Mouse (Mus musculus) ovary, adult 18-20 months (tissue): ENCODE measurements around the gene Asb6.

Source experiments
- DNase-seq: peaks from one replicate; pipeline ENCODE4 v3.0.0; 2022; ENCODE audit warnings: low spot score, mixed read lengths

Gene Asb6

DNA sequence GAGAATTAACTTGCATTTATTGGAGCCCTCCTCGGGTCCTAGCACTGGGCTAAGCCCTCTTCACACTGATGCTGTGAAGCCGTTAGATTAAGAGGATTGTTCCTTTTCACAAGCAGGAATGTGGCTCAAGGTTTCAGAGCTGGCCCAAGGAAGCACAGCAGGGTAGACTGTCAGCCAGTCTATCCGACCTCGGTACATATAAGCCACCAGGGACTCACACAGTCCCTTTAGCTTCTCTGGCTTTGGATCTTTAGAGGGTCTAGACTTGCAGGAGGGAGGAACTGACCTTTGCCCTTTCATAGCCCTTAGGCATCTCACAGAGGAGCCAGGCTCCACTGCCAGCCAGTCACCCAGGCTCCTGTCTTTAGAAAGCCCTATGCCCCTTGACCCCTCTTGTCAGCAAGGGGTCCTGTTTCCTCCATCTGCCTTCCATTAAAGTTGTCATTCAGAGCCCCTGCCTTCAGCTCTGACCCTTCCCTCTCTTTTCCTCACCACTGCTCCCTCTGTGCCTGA lies at the start of gene Asb6:
Gene Asb6, minus strand, starts transcription at position 51 of the 513 bp plus-strand sequence.
- DNase-seq: no peak

DNA sequence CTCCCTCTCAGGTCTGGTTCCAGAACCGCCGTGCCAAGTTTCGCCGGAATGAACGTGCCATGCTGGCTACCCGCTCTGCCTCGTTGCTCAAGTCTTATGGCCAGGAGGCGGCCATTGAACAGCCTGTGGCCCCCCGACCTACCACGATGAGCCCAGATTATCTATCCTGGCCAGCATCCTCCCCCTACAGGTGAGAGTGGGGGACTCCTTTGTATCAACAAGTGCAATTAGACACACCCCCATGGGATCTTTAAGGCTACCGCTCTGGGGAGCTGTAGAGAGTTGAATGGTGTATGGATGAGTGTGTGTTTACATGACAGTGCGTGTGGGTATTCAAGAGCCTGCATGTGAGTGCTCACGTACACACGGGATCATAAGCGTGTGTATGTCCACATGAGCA lies 49.3 kb upstream of the Asb6 start:
- DNase-seq: no peak

DNA sequence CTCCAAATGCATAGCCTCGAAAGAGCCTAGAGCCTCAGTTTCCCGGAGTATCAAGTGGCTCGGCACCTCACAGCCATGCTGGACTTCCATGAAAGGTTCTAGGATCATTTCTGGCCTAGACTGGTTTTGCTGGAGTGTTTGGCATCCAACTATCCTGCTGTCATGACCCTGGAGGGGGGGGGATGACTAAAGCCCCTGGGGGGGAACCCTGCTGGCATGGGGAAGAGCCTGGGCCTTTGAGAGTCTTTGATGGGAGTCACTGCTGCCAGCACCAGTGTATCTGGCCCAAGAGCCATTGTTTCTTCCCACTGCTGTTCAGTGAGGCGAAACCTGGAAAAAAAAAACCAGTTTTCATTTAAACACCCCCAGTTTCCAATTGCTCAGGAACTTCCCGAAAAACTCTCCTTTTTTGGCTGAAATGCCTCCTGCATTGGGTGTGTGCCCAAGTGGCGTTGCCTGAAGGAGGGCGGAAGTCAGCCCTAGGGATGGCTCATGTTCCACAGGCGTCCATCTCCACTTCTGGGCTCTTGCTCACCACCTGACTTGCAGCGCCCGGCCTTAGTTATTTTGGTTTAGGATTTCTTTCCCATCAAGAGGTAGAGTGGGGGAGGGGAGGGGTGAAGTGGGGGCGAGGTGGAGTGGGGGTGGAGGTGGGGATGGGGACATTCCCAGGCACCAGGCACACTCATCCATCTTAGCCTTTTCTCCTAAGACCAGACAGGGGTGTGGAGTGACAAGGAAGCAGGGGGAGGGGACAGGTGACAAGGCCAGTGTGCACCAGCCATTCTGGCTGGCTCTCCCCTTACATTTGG lies 45.7 kb upstream of the Asb6 start:
- DNase-seq: no peak

DNA sequence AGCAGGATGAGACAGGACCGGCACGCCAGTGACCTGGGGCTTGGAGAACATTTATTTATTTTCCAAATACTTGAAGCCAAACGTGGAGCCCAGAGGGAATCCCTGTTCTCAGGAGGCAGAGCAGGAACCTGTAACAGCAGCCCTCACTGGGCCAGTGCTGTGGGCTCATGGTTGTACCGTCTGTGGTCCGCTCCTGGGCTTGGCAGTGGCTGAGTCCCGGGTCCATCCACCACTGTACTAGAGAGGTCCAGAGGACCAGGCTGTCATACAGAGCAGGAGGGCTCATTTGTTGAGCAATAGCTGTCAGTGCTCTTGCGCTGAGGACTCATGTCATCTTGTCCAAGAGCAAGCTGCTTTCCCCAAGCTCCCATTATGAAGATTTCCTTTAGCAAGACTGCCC lies 45.0 kb upstream of the Asb6 start:
- DNase-seq: no peak

DNA sequence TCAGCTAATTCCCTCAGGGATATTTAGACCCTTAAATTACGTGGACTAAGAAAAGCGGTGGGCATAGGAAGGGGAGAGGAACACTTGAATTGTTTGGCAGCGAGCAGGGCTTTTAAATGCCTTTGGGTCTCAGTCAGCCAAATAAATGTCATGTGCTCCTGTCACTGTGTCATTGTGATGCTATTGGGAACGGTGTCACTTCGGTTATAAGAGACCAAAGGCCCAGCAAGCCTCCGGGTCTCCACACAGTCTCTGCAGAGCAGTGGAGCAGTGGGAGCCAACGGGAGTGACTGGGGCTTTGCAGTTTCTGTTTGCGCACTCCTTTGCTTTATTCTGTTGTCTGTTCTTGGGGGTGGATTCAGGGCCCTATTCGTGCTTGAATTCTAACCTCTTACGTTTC lies 44.3 kb upstream of the Asb6 start:
- no peak for DNase-seq

- DNase-seq: no peak
These were observed 42.5 kb upstream of the Asb6 start for GRCm38 (mm10) chr2:30872669-30873068.

GRCm38 (mm10) chr2:30870863-30871262 lies 40.7 kb upstream of the Asb6 start:
- DNase-seq: peak; percentile 52

- no peak for DNase-seq
These were observed 35.3 kb upstream of the Asb6 start for GRCm38 (mm10) chr2:30865426-30865825.

- no peak for DNase-seq
These were observed 34.8 kb upstream of the Asb6 start for GRCm38 (mm10) chr2:30864968-30865381.

DNA sequence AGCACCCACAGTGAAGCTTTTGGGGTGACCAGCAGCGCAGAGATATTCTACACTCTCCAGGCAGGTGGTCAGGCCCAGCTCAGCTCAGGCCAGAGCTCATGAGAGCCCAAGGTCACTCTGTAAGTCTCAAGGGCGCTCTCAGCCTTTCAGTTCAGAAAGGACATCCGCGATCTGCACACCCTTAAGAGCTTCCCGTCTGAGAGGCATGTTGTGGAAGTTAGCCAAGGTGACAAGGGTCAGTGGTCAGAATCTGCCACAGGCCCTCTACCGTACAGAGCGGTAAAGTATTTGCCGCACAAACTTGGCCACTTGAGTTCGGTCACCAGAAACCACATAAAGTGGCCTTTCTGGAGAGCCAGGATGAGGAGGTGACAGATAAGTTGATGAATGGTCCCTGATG lies 33.4 kb upstream of the Asb6 start:
- DNase-seq: no peak

DNA sequence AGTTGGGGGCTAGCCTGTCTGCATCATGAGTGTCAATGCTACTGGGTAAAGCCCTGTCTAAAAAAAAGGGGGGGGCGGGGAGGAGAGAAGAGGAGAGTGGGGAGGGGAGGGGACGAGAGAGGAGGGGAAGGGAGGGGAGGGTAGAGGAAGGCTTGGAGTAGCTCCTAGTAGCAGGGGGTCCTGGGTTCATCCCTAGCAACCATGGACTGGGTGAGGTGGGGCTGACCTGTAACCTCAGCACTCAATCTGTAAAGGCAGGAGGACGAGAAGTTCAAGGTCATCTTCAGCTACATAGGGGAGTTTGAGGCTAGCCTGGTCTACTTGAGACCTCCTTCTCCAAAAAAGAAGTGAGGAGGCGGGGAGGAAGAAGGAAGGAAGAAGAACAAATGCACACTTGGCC lies 31.9 kb upstream of the Asb6 start:
- no peak for DNase-seq

DNA sequence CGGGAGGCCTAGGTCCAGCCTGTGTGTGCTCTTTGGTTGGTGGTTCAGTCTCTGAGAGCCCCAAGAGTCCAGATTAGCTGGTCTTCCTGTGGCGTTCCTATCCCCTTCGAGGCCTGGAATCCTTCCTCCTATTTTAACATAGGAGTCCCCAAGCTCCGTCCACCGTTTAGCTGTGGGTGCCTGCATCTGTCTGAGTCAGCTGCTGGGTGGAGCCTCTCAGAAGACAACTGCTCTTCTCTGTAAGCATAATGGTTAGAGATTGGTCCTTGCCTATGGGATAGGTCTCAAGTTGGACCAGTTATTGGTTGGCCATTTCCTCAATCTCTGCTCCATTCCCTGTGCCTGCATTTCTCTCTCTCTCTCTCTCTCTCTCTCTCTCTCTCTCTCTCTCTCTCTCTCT lies 29.6 kb upstream of the Asb6 start:
- no peak for DNase-seq

DNA sequence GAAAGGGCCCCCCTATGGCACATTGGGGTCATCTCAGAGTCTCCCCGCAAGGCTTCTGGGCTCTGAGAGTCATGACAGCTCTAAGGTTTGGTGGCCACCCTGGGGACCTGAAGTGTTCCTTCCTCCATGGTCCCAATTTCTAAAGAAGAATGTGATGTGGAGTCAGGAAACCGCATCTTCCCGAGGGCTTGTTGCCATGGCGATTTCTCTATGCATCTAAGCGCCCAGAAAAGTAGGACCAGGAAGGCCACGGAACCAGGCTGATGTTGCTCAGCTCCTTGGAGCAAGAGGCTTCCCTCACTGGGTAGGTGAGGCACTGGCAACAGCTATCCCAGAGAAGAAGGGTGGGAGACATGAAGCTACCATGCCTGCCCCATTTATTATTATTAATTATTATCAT lies 26.9 kb upstream of the Asb6 start:
- DNase-seq: no peak

DNA sequence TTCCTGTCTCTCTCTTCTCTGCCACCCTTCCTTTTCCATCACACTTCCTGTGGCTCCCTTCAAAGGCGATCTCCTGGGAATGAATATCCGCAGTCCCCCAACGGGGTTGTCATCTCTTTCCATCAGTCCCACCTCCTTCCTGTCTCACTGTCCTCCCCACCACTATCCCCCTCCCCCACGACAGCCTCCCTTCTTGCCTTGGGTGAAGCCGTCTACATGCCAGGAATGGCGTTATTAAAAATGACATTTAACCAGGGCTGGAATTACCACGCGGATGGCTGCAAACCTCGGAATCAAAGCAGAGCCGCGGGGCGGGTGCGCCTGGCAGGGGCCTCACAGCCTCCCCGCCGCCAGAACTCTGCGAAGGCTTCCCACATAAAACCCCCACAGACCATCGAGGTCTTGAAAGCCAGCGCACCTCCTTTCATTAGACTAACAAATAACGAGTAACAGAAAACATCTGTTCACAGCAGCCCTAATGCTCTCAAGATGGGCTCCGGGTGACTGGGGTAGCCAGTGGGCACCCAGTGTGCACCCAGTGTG lies 22.7 kb upstream of the Asb6 start:
- no peak for DNase-seq

- no peak for DNase-seq
These were observed 20.4 kb upstream of the Asb6 start for GRCm38 (mm10) chr2:30850581-30850980.

DNA sequence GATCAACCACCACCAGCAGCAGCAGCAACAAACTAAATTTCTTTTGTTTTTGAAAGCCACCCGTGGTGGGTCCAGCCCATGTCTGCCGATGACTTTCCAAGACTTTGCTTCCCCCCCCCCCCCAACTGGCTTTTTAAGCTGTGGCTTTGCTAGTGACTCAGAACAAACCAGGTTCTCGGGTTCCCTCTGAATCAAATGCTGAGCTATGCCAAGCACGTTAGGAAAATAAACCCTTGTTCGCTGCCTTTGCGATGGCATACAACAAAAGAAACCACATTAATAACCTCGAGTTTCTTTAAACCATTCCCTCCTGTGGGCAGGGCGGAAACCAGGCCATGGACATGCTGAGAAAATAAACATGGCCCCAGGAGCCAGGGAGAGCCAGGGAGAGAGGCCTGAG lies 18.1 kb upstream of the Asb6 start:
- DNase-seq: no peak

DNA sequence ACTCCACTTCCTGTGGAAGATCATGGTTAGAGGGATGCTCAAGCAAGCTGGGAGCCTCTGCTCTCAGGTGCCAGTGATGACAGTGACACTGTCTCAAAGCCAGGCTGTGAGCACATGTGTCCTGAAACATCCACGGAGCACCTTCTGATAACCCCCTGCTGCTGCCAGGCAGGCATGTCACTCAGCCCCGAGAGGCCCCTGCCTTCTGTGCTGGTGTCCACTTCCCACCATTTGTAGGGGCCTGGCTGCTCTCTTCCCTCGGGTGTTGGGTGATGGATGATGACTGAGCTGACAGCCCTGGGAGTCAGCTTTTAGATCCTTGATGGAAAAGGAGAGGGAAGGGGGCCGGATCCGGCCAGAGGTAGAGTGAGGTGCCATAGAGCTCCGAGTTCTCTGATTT lies 16.6 kb upstream of the Asb6 start:
- no peak for DNase-seq

GRCm38 (mm10) chr2:30846236-30846635 lies 16.1 kb upstream of the Asb6 start:
- no peak for DNase-seq

GRCm38 (mm10) chr2:30845152-30846070 lies 15.3 kb upstream of the Asb6 start:
- no peak for DNase-seq

DNA sequence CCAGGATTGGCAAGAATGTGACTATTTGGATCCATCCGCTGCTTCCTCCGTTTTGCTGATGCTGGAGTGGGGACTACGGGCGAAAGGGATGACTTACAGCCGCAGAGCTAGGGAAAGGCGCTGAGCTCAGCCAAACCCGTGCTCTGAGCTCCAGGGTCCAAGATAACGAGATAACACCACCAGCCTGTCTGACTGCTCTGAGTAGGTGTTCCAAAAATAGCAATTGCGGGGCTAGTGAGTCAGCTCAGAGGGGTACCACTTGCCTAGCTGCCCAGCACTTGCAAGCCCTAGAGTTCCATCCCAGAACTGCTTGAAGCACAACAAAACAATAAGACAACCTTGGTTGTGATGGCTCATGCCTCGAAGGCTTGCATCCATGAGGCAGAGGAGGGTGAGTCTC lies 12.5 kb upstream of the Asb6 start:
- no peak for DNase-seq

DNA sequence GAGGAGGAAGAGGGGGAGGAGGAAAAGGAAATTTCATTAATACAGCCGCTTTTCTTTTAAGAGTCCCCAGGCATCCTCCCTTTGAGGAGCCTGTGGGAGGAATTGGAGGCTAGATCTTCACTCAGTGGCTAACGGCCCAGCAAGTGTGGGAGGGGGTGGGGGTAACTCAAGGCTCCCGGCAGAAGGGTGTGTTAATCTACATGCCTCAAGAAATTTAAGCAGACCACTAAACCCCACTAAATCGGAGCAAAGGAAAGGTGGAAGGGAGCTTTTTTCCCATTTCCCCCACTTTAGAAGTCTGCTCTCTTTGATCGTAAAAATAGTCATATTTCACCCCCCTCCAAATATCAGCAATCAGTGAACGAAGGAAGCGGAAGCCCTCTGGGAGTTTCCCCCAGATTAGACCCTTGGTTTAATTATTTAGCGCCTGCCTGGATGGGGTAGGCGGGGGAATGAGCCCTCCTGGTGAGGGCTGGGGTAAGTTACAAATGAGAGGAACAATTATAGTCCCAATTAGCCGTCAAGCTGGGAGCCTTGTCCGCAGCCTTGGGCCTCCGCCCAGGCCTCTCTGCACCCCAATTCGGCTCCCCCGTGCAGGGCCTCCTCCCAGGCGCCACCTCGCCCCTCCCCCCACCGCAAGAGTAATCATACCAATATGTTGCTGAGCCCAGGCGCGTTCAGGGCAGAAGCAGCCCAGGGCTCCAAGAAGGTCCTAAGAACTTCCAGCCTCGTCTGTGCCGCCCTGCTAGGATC lies 6.3 kb upstream of the Asb6 start:
- DNase-seq: no peak
